Mouse (Mus musculus): Measurements from ENCODE around the gene Vars.
"Not testable (repeated sequence)": the region's sequence is repeated elsewhere in the genome, so short reads cannot be mapped to it uniquely, and the experiment has no call there.

Gene Vars

DNA sequence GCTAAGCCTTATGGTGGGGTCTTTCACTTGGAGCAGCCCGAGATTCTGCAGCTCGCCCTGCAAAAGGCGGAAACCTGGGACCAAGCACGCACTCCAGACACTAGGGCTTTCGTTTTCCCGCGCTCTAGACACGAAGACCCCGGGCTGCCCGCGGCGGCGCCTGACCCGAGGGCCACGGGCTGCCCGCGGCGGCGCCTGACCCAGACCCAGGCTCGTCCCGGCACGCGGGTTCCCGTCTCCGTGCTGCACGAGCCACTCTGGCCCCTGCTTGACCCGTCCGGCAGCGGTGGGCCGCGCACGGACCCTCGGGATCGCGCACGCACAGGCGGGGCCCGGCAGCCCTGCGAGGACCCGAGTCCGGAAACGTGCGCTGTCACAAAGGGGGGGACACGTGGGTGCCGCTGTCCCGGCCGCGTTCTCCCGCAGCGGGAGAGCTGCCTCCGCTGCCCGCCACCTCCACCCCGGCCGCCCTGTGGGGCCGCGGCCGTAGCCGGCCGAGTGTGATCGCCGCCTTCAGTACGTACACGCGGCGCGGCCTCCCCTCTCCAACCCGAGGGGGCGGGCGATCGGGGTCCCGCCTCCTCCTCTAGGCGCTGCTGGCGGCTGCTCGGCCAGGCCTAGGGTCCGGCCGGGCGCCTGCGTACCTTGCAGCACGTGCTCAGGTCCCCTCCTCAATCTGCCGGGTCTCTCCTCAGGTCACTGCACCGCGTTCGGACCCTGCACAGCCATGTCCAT lies at the start of gene Vars:
Gene Vars (plus strand): TSS at position 271 of the 735 bp plus-strand sequence.
- no peak for DNase-seq (ENCODE audit: low read depth)

DNA sequence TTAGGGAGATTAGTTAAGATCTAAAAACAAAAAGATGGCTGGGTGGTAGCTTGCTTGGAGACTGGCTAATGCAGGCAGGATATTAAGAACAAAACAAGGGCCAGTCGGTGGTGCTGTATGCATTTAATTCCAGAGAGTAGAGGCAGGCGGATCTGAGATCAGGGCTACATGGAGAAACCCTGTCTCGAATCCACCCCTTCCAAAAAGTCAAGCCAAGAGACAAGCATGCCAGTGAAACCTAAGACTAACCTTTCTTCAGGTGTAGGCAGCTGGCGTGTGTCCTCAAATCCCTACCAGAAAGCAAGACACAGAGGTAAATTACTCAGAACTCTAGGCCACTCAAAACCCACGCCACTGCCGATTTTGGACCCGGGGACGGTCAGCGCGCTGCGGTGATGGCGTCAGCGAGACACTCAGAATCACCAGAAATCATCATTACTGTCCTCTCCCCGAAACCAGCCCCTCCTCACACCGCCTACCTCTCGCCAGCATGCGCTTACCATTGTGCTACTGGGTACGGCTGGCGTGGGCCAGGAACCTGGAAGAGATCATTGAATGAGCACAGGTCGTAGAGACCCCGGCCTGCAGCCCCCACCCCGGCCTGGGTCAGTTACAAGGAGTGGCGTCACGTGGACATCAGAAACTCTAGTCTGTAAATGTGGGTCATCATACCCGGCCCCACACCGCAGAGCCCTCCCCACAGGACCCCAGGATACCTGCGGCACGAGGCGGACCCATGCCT lies 49.0 kb upstream of the Vars start:
- DNase-seq (ENCODE audit: low read depth), result no peak

DNA sequence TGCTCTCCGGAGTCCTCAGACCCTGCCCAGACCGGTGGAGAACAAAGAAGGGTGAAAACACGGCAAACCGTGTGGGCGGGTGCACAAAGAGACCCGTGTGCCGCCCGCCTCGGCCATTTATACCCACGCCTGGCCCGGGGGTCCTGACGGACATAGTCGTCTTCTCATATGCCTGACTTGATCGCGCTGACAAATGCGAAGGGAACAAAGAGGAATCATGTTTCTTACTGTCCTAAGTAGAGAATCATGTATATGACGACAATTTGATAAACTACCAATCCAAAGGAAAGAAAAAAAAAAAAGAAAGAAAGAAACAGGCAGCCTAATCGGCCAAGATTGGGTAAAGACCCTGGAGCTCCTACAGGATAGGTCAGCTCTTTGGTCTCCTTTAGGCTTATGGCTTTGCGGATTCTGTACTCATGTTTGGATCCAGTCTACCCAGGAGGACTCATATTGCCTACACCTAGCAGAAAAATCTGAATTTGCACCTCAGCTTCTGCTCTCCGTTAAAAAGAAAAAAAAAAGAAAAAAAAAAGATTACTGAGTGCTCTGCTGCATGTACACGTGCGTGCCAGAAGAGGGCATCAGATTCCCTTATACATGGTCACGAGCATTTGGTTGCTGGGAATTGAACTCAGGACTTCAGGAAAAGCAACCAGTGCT lies 48.3 kb upstream of the Vars start:
- DNase-seq (ENCODE audit: low read depth), result peak; percentile 69

DNA sequence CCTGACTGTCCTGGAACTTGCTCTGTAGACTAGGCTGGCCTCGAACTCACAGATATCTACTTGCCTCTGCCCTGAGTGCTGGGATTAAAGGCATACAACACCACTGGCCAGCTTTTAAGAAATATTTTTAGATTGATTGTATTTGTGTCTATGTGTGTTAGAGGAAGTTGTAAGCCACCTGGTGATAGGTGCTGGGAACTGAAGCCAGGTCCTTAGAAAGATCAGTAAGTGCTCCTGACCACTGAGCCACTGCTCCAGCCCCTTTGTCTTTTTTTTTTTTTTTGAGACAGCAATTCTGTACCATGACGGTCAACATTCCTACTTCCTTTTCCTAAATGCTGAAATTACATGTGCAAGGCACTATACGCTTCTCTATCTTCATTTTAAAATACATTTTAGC lies 47.5 kb upstream of the Vars start:
- no peak for DNase-seq (ENCODE audit: low read depth)

DNA sequence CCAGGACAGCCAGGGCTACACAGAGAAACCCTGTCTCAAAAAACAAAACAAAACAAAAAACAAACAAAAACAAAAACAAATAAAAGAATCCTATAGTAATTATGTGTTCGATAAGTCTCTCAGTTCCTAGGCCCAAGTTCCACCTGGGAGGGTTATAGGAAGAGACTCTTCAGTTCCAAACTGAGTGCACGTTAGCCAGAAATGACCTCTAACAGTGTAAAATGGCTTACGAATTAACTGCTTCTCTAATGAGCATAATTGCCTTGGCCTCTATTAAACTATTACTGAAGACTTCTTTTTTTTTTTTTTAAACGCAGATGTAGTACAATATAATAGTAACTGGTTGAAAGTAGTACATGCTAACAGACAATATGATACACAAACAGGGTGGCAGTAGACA lies 46.9 kb upstream of the Vars start:
- DNase-seq (ENCODE audit: low read depth), result no peak

DNA sequence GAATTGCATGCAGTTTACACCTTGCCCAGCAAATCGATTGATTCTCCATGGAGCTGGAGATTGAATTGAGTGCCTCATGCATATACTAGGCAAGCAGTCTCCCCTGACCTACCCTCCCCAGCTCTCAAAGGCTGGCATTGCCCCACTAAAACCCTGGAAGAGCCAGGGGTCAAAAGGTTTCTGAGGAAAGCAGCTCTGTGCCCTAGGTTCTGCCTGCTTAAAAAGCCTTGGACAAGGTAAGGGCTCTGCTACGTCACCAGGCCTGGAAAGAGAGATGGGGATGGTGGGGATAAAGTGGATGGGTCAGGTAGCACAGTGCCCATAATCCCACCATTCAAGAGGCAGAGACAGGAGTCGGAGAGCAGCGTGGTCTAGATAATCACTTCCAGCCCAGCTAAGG lies 46.0 kb upstream of the Vars start:
- DNase-seq (ENCODE audit: low read depth), result no peak

DNA sequence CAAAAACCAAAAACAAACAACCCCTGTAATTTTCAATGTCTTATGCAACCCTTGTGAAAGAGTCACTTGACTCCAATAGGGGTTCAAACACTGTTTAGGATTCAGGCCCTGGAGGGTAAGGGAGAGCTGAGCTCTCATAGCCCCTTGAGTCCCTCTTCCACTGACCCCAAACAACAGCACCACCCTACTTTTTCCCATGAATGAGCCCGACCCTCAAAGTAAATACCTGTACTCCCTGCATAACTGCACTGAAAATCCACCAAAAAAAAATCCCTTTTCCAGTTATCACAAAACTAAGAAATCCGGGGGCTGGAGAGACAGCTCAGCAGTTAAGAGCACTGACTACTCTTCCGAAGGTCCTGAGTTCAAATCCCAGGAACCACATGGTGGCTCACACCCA lies 44.9 kb upstream of the Vars start:
- DNase-seq (ENCODE audit: low read depth), result no peak

DNA sequence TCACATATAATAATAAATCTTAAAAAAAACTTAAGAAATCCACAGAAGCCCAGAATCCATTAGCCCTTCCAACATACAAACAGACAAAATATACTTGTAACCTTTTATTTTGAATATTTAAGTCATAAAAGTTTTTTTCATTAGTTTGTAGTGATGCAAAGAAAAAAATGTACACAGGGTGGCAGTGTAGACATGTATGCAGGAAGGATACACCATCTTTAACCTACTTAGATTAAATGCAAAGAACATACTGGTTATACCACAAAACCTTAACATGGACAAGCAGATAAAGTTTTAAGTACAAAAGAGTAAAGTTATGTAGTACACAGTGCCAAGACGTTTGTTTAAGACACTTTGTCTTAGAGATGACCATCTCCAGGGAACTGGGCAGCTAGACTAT lies 44.4 kb upstream of the Vars start:
- no peak for DNase-seq (ENCODE audit: low read depth)

DNA sequence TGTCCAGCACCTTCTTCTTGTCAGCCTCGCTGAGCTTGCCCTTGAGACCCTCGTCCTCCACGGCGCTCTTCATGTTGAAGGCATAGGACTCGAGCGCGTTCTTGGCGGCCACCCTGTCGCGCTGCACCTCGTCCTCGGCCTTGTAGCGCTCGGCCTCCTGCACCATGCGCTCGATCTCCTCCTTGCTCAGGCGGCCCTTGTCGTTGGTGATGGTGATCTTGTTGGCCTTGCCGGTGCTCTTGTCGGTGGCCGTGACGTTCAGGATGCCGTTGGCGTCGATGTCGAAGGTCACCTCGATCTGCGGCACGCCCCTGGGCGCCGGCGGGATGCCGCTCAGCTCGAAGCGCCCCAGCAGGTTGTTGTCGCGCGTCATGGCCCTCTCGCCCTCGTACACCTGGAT lies 43.5 kb upstream of the Vars start:
- not testable (repeated sequence) for DNase-seq (ENCODE audit: low read depth)

DNA sequence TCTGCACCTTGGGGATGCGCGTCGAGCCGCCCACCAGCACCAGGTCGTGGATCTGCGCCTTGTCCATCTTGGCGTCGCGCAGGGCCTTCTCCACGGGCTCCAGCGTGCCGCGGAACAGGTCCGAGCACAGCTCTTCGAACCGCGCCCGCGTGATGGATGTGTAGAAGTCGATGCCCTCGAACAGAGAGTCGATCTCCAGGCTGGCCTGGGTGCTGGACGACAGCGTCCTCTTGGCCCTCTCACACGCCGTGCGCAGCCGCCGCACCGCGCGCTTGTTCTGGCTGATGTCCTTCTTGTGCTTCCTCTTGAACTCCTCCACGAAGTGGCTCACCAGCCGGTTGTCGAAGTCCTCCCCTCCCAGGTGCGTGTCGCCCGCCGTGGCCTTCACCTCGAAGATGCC lies 42.8 kb upstream of the Vars start:
- not testable (repeated sequence) for DNase-seq (ENCODE audit: low read depth)

DNA sequence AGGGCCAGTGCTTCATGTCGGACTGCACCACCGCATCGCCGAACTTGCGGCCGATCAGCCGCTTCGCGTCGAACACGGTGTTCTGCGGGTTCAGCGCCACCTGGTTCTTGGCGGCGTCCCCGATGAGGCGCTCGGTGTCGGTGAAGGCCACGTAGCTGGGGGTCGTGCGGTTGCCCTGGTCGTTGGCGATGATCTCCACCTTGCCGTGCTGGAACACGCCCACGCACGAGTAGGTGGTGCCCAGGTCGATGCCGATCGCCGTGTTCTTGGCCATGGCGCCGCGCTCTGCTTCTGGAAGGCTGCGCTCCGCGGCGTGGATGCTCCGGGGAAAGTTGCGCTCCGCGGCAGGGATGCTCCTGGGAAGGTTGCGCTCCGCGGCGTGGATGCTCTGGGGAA lies 42.1 kb upstream of the Vars start:
- DNase-seq (ENCODE audit: low read depth), result not testable (repeated sequence)

DNA sequence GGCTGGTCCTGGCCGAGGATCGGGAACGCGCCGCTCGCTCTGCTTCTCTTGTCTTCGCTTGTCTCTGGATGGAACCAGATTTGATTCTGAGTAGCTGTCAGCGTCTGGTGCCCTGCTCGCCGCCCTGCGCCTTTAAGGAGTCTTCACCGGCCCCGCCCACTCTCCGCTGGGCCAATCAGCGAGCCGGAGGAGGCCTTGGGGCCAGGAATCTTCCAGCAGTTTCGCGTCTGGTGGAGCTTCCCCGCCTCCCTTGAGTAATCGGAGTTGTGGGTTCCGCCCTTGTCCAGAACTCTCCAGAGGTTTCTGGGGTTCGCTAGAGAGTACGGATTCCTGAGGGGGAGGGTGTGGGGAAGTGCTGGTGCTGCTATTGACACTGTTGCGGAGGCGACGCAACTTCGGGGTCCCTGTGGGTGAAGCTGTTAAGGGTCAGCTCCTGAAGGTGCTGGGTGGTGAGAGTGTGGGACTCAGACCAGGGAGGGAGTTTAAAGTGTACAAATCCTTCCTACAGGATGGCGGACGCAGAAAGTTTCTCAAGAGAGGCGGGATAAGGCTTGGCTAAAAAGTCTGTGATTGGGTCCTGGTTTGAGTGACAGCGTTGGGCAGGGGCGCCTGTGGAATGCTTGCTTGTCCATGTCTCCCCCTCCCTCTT lies 41.5 kb upstream of the Vars start, which contains the start of gene Hspa1b:
Gene Hspa1b (minus strand): TSS at position 109 of the 649 bp plus-strand sequence.
- not testable (repeated sequence) for DNase-seq (ENCODE audit: low read depth)

DNA sequence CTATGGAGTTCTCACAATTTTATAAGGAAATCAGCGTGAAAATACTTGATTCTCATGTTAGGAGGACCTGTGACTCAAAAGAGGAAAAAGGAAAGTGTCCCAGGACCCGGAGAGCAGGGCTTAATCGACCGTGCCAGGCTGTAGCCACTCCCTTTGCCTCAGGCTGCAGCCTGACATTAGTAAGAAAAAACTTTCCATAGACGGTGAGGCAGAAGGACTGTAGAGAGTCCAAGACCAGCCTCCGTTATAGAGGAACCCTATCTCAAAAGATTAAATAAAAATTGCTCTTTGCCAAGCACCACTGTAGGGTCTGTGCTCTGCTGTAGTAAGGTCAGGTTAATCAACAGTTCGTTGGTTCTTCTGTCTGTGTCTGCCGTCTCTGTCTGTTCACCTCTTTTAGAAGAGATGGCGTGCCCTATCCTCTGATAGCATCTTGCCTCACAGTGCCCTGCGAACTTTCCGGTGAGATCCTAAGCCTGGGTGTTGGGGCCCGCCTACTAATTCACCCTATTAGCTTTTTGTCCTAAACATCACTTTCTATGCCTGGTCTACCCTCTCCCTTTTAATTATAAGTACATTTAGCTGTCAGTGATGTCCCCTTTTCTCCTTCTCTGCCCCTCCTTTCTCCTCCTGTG lies 40.8 kb upstream of the Vars start:
- DNase-seq (ENCODE audit: low read depth), result no peak

DNA sequence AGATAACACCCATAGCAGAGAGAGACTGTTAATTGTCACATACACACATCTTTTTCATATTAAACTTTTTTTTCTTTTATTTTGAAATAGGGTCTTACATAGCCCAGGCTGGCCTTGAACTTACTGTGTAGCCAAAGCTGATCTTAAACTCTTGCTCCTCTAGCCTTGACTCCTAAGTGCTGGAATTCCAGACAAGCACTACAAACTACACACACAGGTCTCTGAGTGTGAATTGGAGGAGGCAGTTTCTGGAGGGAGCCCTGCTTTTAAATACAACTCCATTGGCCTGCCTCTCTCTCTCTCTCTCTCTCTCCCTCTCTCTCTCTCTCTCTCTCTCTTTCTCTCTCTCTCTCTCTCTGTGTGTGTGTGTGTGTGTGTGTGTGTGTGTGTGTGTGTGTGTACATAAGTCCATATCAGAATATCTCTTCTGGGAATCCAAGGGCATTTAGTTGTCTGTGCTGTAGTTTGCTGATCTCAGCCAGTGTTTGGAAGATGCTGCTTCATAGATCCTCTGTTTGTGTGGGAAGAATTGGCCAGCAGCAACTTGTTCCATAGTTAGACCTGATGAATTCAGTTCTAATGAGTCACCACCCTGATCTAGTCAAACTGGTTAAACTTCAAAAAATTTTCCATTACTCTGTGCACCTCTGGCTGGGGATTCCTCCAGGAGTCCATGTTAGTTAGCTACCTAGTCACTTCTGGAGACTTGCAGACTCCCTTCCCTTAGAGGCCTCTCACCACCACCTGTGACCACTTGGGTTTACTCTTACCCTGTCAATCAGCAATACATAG lies 39.9 kb upstream of the Vars start:
- no peak for DNase-seq (ENCODE audit: low read depth)

DNA sequence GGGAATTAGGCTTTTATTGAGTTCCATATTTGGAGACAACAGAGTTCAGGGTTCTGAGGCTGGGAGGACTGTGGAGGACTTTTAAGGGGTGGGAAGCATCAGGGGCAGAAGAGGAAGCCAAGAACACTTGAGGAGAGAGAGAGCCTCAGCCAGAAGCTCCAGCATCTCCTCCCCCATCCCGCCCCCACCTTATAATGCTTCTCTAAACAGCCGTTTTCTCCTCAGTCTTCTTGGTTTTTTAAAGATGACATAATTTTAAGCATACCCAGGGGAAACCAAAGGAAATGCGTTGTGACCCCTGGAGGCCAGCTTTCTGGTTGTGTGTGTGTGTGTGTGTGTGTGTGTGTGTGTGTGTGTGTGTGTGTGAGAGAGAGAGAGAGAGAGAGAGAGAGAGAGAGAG lies 38.7 kb upstream of the Vars start:
- no peak for DNase-seq (ENCODE audit: low read depth)

DNA sequence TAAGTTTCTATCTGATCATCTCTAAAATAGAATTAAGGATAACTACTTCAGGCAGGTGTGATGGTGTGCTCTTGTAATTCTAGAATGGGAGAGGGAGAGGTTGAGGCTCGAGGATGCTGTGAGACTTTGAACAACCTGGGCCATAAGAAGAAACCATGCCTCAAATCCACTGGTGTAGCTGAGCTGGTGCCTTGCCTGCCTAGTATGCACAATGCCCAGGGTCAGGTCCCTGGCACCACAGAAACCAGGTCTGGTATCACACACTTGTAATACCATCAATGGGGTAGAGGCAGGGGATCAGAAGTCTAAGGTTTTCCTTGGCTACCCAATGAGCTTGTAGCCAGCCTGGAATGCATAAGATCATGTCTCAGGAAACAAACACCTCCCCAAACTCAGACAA lies 37.9 kb upstream of the Vars start:
- DNase-seq (ENCODE audit: low read depth), result no peak

DNA sequence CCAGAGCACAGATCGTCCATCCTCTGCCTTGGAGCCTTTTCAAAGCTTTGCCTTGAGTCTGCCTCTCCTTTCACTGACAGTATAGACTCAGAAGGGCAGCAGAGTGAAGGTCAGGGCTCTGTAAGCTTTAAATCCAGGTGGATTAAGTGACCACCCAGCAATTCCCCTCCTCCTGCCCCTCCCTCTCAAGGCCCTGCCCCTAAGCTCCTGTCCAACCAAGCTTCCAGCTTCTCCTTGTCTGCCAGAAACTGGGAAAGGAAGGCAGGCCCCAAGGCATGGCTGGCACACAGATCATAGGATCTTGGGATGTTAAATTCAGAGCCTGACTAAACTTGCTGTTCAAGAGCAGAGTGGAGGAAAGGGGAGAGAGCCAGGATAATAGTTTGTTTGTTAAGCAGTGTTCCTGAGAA lies 36.1 kb upstream of the Vars start:
- DNase-seq (ENCODE audit: low read depth), result no peak

DNA sequence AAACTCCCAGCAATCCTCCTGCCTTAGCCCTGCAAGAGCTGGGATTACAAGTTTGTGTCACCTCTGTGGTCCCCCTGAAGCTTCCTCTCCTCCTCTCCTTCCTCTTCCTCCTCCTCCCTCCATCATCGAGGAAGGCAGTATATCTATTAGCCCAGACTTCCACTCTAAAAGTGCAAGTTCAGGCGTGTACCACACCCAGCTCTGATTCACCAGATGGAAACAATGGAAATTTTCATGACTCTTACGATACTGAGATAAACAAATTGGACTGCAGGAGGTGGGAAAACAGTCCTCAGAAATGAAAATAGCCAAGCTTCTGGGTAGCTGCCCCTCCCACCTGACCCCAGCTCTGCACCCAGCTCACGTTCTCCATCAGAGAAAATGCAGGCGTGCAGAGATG lies 35.2 kb upstream of the Vars start:
- DNase-seq (ENCODE audit: low read depth), result no peak

DNA sequence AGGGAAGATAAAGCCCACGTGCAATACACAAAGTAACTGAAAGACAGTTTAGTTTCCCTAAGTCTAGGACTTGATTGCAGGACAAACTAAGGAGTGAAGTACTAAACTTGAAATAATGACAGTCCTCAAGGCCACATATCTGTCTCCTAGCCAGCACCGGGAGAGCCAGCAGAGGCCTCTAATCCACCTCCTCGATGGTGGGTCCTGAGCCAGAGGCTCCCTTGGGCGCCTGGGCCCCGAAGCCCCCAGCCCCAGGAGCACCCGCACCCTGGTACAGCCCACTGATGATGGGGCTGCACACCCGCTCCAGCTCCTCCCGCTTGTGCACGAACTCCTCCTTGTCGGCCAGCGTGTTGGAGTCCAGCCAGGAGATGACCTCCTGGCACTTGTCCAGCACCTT lies 31.0 kb upstream of the Vars start, which contains the start of gene Gm20481:
Gene Gm20481 (plus strand): TSS at position 91 of the 400 bp plus-strand sequence.
- DNase-seq (ENCODE audit: low read depth), result not testable (repeated sequence)

DNA sequence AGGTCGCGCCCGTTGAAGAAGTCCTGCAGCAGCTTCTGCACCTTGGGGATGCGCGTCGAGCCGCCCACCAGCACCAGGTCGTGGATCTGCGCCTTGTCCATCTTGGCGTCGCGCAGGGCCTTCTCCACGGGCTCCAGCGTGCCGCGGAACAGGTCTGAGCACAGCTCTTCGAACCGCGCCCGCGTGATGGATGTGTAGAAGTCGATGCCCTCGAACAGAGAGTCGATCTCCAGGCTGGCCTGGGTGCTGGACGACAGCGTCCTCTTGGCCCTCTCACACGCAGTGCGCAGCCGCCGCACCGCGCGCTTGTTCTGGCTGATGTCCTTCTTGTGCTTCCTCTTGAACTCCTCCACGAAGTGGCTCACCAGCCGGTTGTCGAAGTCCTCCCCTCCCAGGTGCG lies 29.9 kb upstream of the Vars start:
- not testable (repeated sequence) for DNase-seq (ENCODE audit: low read depth)

DNA sequence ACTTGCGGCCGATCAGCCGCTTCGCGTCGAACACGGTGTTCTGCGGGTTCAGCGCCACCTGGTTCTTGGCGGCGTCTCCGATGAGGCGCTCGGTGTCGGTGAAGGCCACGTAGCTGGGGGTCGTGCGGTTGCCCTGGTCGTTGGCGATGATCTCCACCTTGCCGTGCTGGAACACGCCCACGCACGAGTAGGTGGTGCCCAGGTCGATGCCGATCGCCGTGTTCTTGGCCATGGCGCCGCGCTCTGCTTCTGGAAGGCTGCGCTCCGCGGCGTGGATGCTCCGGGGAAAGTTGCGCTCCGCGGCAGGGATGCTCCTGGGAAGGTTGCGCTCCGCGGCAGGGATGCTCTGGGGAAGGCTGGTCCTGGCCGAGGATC lies 29.1 kb upstream of the Vars start:
- not testable (repeated sequence) for DNase-seq (ENCODE audit: low read depth)
